Comparison of ENCODE assay signal across 9 mouse cellular contexts in genomic region chr1:38664777-38665176, GRCm38 (mm10). TPM values are rescaled to one million over a fixed set of nuclear protein-coding genes. Genes with fewer than 3 reads are reported as not detected.
DNase-seq lines count a peak whose midpoint lies in the region; ATAC-seq and TF ChIP-seq lines count a peak whose summit lies in the region.
"Had no signal": no experiment of that assay in that cellular context is flagged by ENCODE, and none has a peak within 500 bp of the region (broad histone marks: within the 10 kb centered on the region; RNA-seq: fewer than 3 reads in every experiment).

Gene Aff3, minus strand, starts transcription at chr1:38664955.

- H3K9me3 ChIP-seq in CH12.LX (replicated peaks; ENCODE audit: low read length) = no peaks in the 10 kb centered on the region
- H3K9me3 ChIP-seq in hindbrain, embryonic 13.5 days = no peaks in the 10 kb centered on the region
- no peaks in the 10 kb centered on the region for H3K9me3 ChIP-seq in lung, embryonic 15.5 days
- H3K9me3 ChIP-seq: heart, embryonic 15.5 days had no signal

- no peak for ATAC-seq in hindbrain, embryonic 13.5 days (ENCODE audit: low FRiP score)
- ATAC-seq in lung, embryonic 15.5 days (ENCODE audit: borderline replicate concordance, extremely low read depth, low FRiP score, low TSS enrichment) = no peak

- WGBS in hindbrain, embryonic 13.5 days = 90% methylated on average over 13 of the region's 13 CpGs
- WGBS in lung, embryonic 15.5 days = 58% methylated on average over 13 of the region's 13 CpGs

- no peaks in the 10 kb centered on the region for H3K79me2 ChIP-seq in CH12.LX (replicated peaks; ENCODE audit: control insufficient read depth, extremely low read depth, insufficient read depth, poor library complexity, severe bottlenecking)

- H3K9ac ChIP-seq in CH12.LX (ENCODE audit: insufficient read depth, low read depth) = no peak within 1 kb of the TSS
- H3K9ac ChIP-seq in hindbrain, embryonic 13.5 days = no peak within 1 kb of the TSS
- no peak within 1 kb of the TSS for H3K9ac ChIP-seq in lung, embryonic 15.5 days
- H3K9ac ChIP-seq: heart, embryonic 15.5 days had no signal

- peaks cover 0 to 3% of the 10 kb centered on the region in 2 experiments for H3K36me3 ChIP-seq in CH12.LX (replicated peaks in 1 of 2; ENCODE audit: control insufficient read depth in 1 of 2, insufficient read depth in 1 of 2, low read length in 1 of 2)
- no peaks in the 10 kb centered on the region for H3K36me3 ChIP-seq in hindbrain, embryonic 13.5 days
- H3K36me3 ChIP-seq in lung, embryonic 15.5 days = no peaks in the 10 kb centered on the region
- H3K36me3 ChIP-seq: heart, embryonic 15.5 days had no signal

- H3K27me3 ChIP-seq in CH12.LX (replicated peaks) = no peaks in the 10 kb centered on the region
- H3K27me3 ChIP-seq in hindbrain, embryonic 13.5 days = no peaks in the 10 kb centered on the region
- H3K27me3 ChIP-seq in lung, embryonic 15.5 days = no peaks in the 10 kb centered on the region
- H3K27me3 ChIP-seq: heart, embryonic 15.5 days had no signal

- peak; percentile 97 for TF ChIP-seq EP300 in CH12.LX (IDR thresholded peaks at IDR 0.05; ENCODE audit: low read length)

- dilution Hi-C loops in CH12.LX (cut with MboI; ENCODE audit: extremely low pct_ligation_motif_present, extremely low pct_unique_long_range_greater_than_20kb, low sequenced_read_pairs) = no loop called here

- no peak within 1 kb of the TSS for H3K4me3 ChIP-seq in gastrocnemius, adult 2 months
- peak within 1 kb of the TSS; percentile 53 to 62 (median 60) for H3K4me3 ChIP-seq in CH12.LX (replicated peaks in 1 of 3; ENCODE audit: low read depth in 2 of 3, low read length in 2 of 3, poor library complexity in 1 of 3)
- H3K4me3 ChIP-seq in hindbrain, embryonic 13.5 days = no peak within 1 kb of the TSS
- no peak within 1 kb of the TSS for H3K4me3 ChIP-seq in lung, embryonic 15.5 days
- H3K4me3 ChIP-seq: heart, embryonic 15.5 days had no signal

- in situ Hi-C loops in CH12.LX (cut with MboI; ENCODE audit: low pct_ligation_motif_present, low pct_unique_long_range_greater_than_20kb, low sequenced_read_pairs) = no loop called here

- H3K4me2 ChIP-seq in CH12.LX (ENCODE audit: insufficient read depth, low read depth, poor library complexity, severe bottlenecking) = peak within 1 kb of the TSS; percentile 30
- no peak within 1 kb of the TSS for H3K4me2 ChIP-seq in hindbrain, embryonic 13.5 days
- no peak within 1 kb of the TSS for H3K4me2 ChIP-seq in lung, embryonic 15.5 days
- H3K4me2 ChIP-seq: heart, embryonic 15.5 days had no signal

- no peak for TF ChIP-seq CTCF in gastrocnemius, adult 2 months (IDR thresholded peaks at IDR 0.05)
- no peak for TF ChIP-seq CTCF in CH12.LX (conservative IDR thresholded peaks at IDR 0.05 in 1 of 2, IDR thresholded peaks at IDR 0.05 in 1 of 2; ENCODE audit: low read depth in 2 of 2, low read length in 2 of 2)

- peak; percentile 21 for DNase-seq in gastrocnemius, adult 2 months
- no peak for DNase-seq in gastrocnemius, postnatal 25 days
- DNase-seq in CH12.LX (ENCODE audit: extremely low read depth) = peak; percentile 89
- DNase-seq in spleen, postnatal 10 days (ENCODE audit: low spot score in 2 of 2) = peak; percentile 30 to 76
- DNase-seq in testis, postnatal 10 days (ENCODE audit: low spot score) = no peak
- no peak for DNase-seq in heart, postnatal 25 days (ENCODE audit: low spot score)

- peaks cover 23 to 45% of the 10 kb centered on the region in 2 experiments for H3K4me1 ChIP-seq in CH12.LX (ENCODE audit: control insufficient read depth in 1 of 2, insufficient read depth in 2 of 2)
- H3K4me1 ChIP-seq in hindbrain, embryonic 13.5 days (replicated peaks) = no peaks in the 10 kb centered on the region; the same call in 1 of the 2 replicates
- H3K4me1 ChIP-seq in lung, embryonic 15.5 days = peaks cover 17% of the 10 kb centered on the region
- H3K4me1 ChIP-seq: heart, embryonic 15.5 days had no signal

- intact Hi-C loops in gastrocnemius, adult 2 months (cut with DNase I) = no loop called here
- intact Hi-C loops in heart, postnatal 25 days (cut with DNase I) = no loop called here

- no peak within 1 kb of the TSS for H3K27ac ChIP-seq in gastrocnemius, adult 2 months
- H3K27ac ChIP-seq in CH12.LX (ENCODE audit: insufficient read depth, low read depth) = peak within 1 kb of the TSS; percentile 57
- no peak within 1 kb of the TSS for H3K27ac ChIP-seq in hindbrain, embryonic 13.5 days
- peak within 1 kb of the TSS; percentile 62; the same call in 1 of the 2 replicates for H3K27ac ChIP-seq in lung, embryonic 15.5 days
- H3K27ac ChIP-seq: heart, embryonic 15.5 days had no signal

- peak; percentile 47; the same call in 1 of the 2 replicates for TF ChIP-seq POLR2A in CH12.LX (IDR thresholded peaks at IDR 0.05; ENCODE audit: low read depth, low read length)

- no peak; the same call in none of the 2 replicates for TF ChIP-seq RAD21 in CH12.LX (IDR thresholded peaks at IDR 0.05; ENCODE audit: low read depth, low read length)

TF ChIP-seq in CH12.LX, 34 proteins besides CTCF, POLR2A, EP300 and RAD21:
- TF ChIP-seq BHLHE40 (IDR thresholded peaks at IDR 0.05; ENCODE audit: low read depth, low read length) (peak; percentile 90), JUND (conservative IDR thresholded peaks at IDR 0.05; ENCODE audit: low read depth, low read length) (no peak), NRF1 (IDR thresholded peaks at IDR 0.05; ENCODE audit: low read depth, low read length) (0 out of 2 replicates have a peak, but pooled peaks have one; percentile 11), CHD1 (IDR thresholded peaks at IDR 0.05; ENCODE audit: low read depth, low read length) (0 out of 2 replicates have a peak, but pooled peaks have one; percentile 34), MAFK (IDR thresholded peaks at IDR 0.05; ENCODE audit: insufficient replicate concordance, low read length) (0 out of 2 replicates have a peak, but pooled peaks have one; percentile 45), POLR2AphosphoS2 (IDR thresholded peaks at IDR 0.05; ENCODE audit: low read depth, low read length) (no peak), PAX5 (IDR thresholded peaks at IDR 0.05; ENCODE audit: low read length) (no peak), ZC3H11A (IDR thresholded peaks at IDR 0.05; ENCODE audit: low read depth, low read length) (no peak), TBP (conservative IDR thresholded peaks at IDR 0.05; ENCODE audit: low read depth, low read length) (peak; percentile 50; the same call in 1 of the 2 replicates), SMC3 (IDR thresholded peaks at IDR 0.05; ENCODE audit: low read depth, low read length) (no peak), KAT2A (IDR thresholded peaks at IDR 0.05; ENCODE audit: insufficient replicate concordance, low read length) (no peak), HCFC1 (IDR thresholded peaks at IDR 0.05; ENCODE audit: low read depth, low read length) (no peak), IRF4 (IDR thresholded peaks at IDR 0.05; ENCODE audit: low read depth, low read length) (peak; percentile 96), NELFE (IDR thresholded peaks at IDR 0.05; ENCODE audit: low read depth, low read length) (no peak), TCF12 (IDR thresholded peaks at IDR 0.05; ENCODE audit: low read depth, low read length) (peak; percentile 94), USF2 (conservative IDR thresholded peaks at IDR 0.05; ENCODE audit: low read depth, low read length) (no peak), MXI1 (IDR thresholded peaks at IDR 0.05; ENCODE audit: low read depth, low read length) (no peak), SIN3A (IDR thresholded peaks at IDR 0.05; ENCODE audit: low read length) (peak; percentile 69), JUN (IDR thresholded peaks at IDR 0.05; ENCODE audit: insufficient read depth, low read depth, low read length) (no peak), E2F4 (IDR thresholded peaks at IDR 0.05; ENCODE audit: insufficient replicate concordance, low read depth, low read length) (no peak), MAX (IDR thresholded peaks at IDR 0.05; ENCODE audit: low read length) (peak; percentile 25), USF1 (IDR thresholded peaks at IDR 0.05; ENCODE audit: low read depth, low read length) (no peak), GABPA (IDR thresholded peaks at IDR 0.05; ENCODE audit: insufficient replicate concordance, low read depth, low read length) (no peak), MAZ (IDR thresholded peaks at IDR 0.05; ENCODE audit: low read depth, low read length) (peak; percentile 60; the same call in 1 of the 2 replicates), RCOR1 (conservative IDR thresholded peaks at IDR 0.05; ENCODE audit: low read depth, low read length) (peak; percentile 64; the same call in 1 of the 2 replicates), MEF2A (IDR thresholded peaks at IDR 0.05; ENCODE audit: borderline replicate concordance, low read depth, low read length) (0 out of 2 replicates have a peak, but pooled peaks have one; percentile 45), ZKSCAN1 (IDR thresholded peaks at IDR 0.05; ENCODE audit: borderline replicate concordance, low read depth, low read length) (no peak), ETS1 (conservative IDR thresholded peaks at IDR 0.05; ENCODE audit: low read depth, low read length) (peak; percentile 78), UBTF (IDR thresholded peaks at IDR 0.05; ENCODE audit: low read depth, low read length) (no peak), MYC (IDR thresholded peaks at IDR 0.05; ENCODE audit: low read depth, low read length) (peak; percentile 46; the same call in 1 of the 2 replicates), ELF1 (IDR thresholded peaks at IDR 0.05; ENCODE audit: low read depth, low read length) (peak; percentile 78), CHD2 (IDR thresholded peaks at IDR 0.05; ENCODE audit: low read length) (peak; percentile 76; the same call in 1 of the 2 replicates), ZMIZ1 (IDR thresholded peaks at IDR 0.05; ENCODE audit: low read depth, low read length) (no peak), ZNF384 (IDR thresholded peaks at IDR 0.05; ENCODE audit: low read depth, low read length) (no peak)
TF ChIP-seq in CH12.LX: peak in this region for 16.

RNA-seq across cellular contexts. Expression of gene Aff3, which starts in this region (rescaled TPM):
- 1 to 10 TPM; 1.2 to 4.4 TPM for total RNA-seq in gastrocnemius, adult 2 months (2021)
- total RNA-seq in gastrocnemius, postnatal 25 days (2021) = 1 to 10 TPM; 1.4 to 1.8 TPM
- total RNA-seq in CH12.LX (2012; rRNA removed) (5.1 and 6.3 TPM in 2 replicates), CH12.LX (2014; rRNA removed) (7.7 TPM in 2 replicates)
- 29.8 and 29.9 TPM in 2 replicates for polyA plus RNA-seq in CH12.LX (2012; ENCODE audit: insufficient read length, low read depth)
- polyA plus RNA-seq in hindbrain, embryonic 13.5 days (2015; fragmentation: Nextera tagmentation; extraction: Ambion mirVana) = 15.1 and 19.0 TPM in 2 replicates
- 9.3 and 10.5 TPM in 2 replicates for polyA plus RNA-seq in lung, embryonic 15.5 days (2015; fragmentation: Nextera tagmentation; extraction: Ambion mirVana)
- 1 to 10 TPM; 1.8 to 3.4 TPM for total RNA-seq in heart, postnatal 25 days (2021)

Comparison
In these comparisons a context has a peak if more than half of its experiments do, and no peak if none do; other contexts are left out.
1. DNase-seq: peak in gastrocnemius, adult 2 months (single experiment), CH12.LX (single experiment) and spleen, postnatal 10 days (2 of 2); none in gastrocnemius, postnatal 25 days (single experiment), testis, postnatal 10 days (single experiment) and heart, postnatal 25 days (single experiment).
2. H3K27ac ChIP-seq: peak in CH12.LX (single experiment) and lung, embryonic 15.5 days (single experiment); none in gastrocnemius, adult 2 months (single experiment) and hindbrain, embryonic 13.5 days (single experiment).
3. H3K4me3 ChIP-seq: peak in CH12.LX (3 of 3); none in gastrocnemius, adult 2 months (single experiment), hindbrain, embryonic 13.5 days (single experiment) and lung, embryonic 15.5 days (single experiment).